27 mouse cellular contexts compared by ENCODE assay signal in genomic region chr10:3274065-3274464, GRCm38 (mm10). TPM values are rescaled to one million over a fixed set of nuclear protein-coding genes. Genes with fewer than 3 reads are reported as not detected.
"Had no signal": no experiment of that assay in that cellular context is flagged by ENCODE, and none has a peak within 500 bp of the region (broad histone marks: within the 10 kb centered on the region; RNA-seq: fewer than 3 reads in every experiment).

No protein-coding gene starts in this region.

- H3K36me3 ChIP-seq: limb, embryonic 12.5 days; limb, embryonic 15.5 days; midbrain, embryonic 10.5 days; midbrain, embryonic 13.5 days had no signal

- H3K9me3 ChIP-seq: limb, embryonic 12.5 days; limb, embryonic 15.5 days; midbrain, embryonic 13.5 days had no signal

- H3K9ac ChIP-seq: limb, embryonic 12.5 days; limb, embryonic 15.5 days; liver, embryonic 14.5 days; liver, postnatal 0 days; lung, embryonic 14.5 days; midbrain, embryonic 13.5 days had no signal

- H3K4me1 ChIP-seq: limb, embryonic 12.5 days; limb, embryonic 15.5 days; megakaryocyte, embryonic 14.5 days; midbrain, embryonic 10.5 days; midbrain, embryonic 13.5 days had no signal

- H3K4me2 ChIP-seq: limb, embryonic 12.5 days; limb, embryonic 15.5 days; liver, embryonic 11.5 days; lung, embryonic 14.5 days; midbrain, embryonic 13.5 days had no signal

- ATAC-seq: liver, postnatal 0 days; lung, postnatal 0 days; midbrain, embryonic 13.5 days; midbrain, embryonic 16.5 days had no signal

- H3K27me3 ChIP-seq: limb, embryonic 12.5 days; limb, embryonic 15.5 days; megakaryocyte, embryonic 14.5 days; midbrain, embryonic 13.5 days had no signal

- DNase-seq: kidney, adult 18-20 months; kidney, adult 9 months; kidney, postnatal 14 days; kidney, postnatal 4 days; left cerebral cortex, postnatal 4 days; liver, postnatal 0 days; lung, embryonic 14.5 days; lung, postnatal 4 days; right cerebral cortex, postnatal 25 days; thymus, adult 2 months; thymus, postnatal 25 days had no signal

- H3K4me3 ChIP-seq: limb, embryonic 12.5 days; limb, embryonic 15.5 days; megakaryocyte, embryonic 14.5 days; midbrain, embryonic 10.5 days; midbrain, embryonic 13.5 days had no signal

- H3K27ac ChIP-seq: limb, embryonic 12.5 days; limb, embryonic 15.5 days; liver, embryonic 14.5 days; midbrain, embryonic 10.5 days; midbrain, embryonic 13.5 days had no signal

RNA-seq across cellular contexts. Expression of gene H60c, which starts 6.5 kb away (rescaled TPM):
- total RNA-seq: layer of hippocampus, adult 18-20 months; layer of hippocampus, postnatal 14 days; left cerebral cortex, adult 8-10 months; left cerebral cortex, postnatal 14 days; left cerebral cortex, postnatal 4 days had no signal
- polyA plus RNA-seq: limb, embryonic 12.5 days; liver, embryonic 11.5 days; liver, embryonic 14.5 days; liver, postnatal 0 days; lung, embryonic 14.5 days; midbrain, embryonic 10.5 days; midbrain, embryonic 13.5 days; midbrain, embryonic 16.5 days; neural tube, embryonic 11.5 days; neural tube, embryonic 14.5 days; spleen, adult 2 months; thymus, adult 2 months had no signal
